Mouse (Mus musculus): Measurements from ENCODE around the gene Nup188.

Nup188 gene

DNA sequence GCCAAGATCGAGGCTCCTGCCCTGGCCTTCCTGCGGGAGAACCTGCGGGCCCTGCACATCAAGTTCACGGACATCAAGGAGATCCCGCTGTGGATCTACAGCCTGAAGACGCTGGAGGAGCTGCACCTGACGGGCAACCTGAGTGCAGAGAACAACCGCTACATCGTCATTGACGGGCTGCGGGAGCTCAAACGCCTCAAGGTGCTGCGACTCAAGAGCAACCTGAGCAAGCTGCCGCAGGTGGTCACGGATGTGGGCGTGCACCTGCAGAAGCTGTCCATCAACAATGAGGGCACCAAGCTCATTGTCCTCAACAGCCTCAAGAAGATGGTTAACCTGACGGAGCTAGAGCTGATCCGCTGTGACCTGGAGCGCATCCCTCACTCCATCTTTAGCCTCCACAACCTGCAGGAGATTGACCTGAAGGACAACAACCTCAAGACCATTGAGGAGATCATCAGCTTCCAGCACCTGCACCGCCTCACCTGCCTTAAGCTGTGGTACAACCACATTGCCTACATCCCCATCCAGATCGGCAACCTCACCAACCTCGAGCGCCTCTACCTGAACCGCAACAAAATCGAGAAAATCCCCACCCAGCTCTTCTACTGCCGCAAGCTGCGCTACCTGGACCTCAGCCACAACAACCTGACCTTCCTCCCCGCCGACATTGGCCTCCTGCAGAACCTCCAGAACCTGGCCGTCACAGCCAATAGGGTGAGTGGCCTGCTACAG lies 29.4 kb upstream of the Nup188 start:
- in situ Hi-C loops (cut with MboI, MseI), result no loop called here

GRCm38 (mm10) chr2:30257699-30258460 lies 28.3 kb upstream of the Nup188 start:
- in situ Hi-C loops (cut with MboI, MseI), result no loop called here

DNA sequence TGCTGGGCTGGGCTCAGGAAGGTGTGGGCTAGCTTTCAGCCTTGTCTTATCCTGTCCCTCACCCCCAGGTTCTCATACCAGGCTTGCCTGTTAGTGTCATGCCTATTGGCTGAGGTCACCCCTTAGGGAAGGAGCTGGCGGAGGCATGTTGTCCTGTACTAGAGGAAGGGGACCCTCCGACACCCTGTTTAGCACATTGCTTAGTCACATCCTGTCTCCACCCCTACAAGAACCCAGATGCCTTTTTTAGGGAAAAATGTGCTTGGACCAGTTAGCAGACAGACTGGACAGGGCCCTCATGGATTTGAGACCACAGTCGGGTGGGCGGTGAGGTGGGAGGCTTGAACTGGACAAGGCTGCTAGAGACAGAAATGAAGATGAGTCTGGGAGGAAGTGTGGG lies 27.6 kb upstream of the Nup188 start:
- in situ Hi-C loops (cut with MboI, MseI), result no loop called here

DNA sequence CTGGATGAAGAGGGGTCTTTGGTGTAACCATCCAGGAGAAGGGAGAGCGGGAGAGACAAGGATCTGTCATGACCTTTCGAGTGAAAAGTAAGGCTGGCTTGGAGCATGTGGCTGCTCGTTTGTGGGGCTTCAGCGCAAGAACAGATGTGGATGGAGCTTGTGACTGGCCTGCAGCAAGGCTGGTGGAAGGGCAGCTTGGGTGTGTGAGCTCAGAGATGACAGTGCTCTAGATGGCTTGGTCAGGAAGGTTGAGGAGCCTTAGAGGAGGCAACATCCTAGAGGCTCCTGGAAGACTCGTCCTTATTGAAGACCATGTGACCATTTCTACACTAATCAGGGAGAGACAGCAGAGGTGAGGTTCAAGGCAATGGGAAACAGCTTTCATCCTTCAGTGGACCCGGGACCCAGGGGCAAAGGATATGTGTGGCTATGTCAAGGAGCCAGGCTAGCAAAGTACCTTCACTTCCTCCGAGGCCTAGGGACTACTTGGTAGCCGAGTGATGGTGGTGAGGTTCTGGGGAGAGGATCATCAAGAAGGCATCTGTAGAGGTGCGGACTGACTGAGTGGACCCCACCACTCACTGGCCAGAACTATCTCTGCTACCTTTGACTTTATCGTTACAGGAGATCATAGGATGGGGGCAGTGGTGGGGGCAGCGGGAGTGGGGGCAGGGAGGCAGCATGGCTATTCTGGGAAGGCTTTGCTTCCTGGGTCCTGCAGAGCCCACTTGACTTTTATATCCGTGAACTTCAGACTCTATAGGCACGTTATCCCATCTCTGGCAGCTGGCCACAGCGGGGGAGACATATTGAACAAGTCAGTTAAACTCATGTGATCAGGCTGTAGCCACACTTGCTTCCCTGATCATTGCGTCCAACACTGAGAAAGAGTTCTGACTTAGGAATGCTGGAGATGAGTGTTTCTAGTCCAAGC lies 26.8 kb upstream of the Nup188 start:
- in situ Hi-C loops (cut with MboI, MseI), result no loop called here

DNA sequence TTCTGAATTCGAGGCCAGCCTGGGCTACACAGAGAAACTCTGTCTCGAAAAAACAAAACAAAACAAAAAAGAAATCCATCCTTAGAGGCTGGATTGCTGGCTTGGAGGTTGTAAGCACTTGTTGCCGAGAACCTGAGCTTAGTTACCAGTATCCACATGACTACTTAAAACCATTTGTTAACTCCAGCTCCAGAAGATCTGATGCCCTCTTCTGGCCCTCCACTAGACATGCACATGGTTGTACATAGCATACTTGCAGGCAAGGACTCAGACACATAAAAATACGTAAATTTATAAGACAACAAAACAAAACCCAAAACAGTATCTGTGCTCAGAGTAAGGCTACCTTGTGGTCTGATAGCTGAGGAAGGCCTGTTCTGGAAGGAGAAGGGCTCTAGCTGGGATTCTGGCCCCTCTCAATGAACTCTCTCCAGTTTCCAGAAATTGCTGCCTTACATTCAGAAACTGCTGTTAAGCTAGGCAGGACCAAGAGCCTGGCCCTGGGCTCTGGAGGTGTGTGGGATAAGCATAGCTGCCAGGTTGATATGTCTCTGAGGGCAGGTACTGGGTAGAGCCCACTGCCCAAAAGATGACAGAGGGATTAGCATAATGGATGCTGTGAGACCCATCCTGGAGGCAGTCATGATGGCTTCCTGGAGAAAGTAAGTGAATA lies 25.0 kb upstream of the Nup188 start:
- in situ Hi-C loops (cut with MboI, MseI), result no loop called here

- in situ Hi-C loops (cut with MboI, MseI), result no loop called here
These were observed 24.0 kb upstream of the Nup188 start for GRCm38 (mm10) chr2:30261921-30262839.

DNA sequence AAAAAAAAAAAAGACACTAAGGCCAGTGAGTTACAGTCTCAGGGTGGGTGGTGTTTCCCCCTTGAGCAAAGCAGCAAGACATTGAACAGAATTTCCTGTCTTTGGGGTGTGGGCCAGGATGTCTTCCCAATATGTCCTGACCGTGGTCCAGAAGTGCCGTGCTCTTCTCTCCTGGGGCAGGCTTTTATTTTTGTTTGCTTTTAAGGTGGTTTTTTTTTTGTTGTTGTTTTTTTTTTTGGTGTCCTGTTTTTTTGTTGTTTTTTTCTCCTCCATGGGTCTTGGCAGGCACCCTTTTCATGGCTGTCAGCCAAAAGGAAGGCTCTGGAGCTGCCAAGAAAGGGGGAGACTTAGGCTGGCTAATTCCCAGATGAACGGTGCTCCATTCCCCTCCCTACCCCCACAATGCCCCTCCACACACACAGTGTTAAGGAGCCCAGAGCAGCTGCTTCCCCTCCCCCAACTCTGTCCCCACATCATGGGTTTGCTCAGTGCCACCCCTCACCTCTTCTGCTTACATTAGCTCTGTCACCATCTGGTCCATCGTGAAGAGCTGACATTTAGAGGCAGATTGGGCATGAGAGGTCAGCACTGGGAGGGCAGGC lies 23.3 kb upstream of the Nup188 start:
- in situ Hi-C loops (cut with MboI, MseI), result no loop called here

DNA sequence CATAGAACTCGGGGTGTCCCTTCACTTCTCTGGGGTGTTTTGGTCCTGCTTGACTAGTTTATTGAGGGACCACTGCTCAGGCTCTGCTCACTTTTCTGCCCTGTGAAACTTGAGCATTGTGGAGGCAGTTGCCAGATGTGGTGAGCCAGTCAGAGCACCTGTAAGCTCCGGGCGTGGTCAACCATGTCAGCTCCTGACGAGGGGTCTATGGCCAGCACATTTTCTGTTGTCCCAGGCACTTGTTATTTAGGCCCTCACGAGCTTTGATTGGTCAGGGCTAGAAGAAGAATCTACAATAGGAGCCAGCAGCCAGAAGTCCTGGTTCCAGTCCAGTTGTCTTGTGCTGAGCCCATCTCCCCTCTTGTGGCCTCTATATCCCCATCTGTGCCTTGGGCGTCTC lies 22.4 kb upstream of the Nup188 start:
- in situ Hi-C loops (cut with MboI, MseI), result no loop called here

DNA sequence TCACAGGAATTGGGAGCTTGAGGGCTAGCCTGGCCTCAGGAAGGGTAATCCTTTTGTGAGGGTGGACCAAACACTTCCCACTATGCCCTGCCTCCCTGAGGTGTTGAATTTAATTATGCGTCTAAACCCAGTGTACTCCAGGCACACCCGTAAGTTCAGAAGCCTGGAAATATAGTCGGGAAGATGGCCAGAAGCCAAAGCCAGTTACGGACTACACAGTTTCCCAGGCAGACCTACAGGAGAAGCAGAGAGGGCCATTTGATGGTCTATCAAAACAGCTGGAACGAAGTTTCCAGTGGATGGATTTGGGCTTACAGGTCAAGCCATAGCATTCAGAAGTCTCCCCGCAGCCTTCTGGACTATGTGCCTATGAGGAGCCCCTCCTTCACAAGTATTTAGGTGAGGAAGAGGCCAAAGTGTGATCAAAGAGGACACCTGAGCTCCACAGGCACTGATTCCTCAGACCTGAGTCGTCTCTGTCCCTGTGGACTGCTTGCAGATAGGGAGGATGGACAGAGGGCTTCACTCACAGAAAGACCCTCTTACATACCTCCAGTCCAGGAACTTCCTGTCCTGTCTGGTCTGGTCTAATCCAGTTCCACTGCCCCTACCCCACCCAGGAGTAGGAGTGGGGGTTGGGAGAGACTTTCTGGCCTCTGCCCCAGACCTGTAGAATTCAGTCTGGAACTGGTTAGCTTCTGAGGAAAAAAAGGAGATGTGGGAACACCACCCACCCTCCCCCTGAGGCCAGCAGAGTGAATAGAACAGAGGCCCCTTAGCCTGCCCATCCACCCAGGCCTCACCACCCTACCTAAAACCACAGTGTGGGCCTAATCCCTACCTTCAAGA lies 21.3 kb upstream of the Nup188 start:
- in situ Hi-C loops (cut with MboI, MseI), result no loop called here

DNA sequence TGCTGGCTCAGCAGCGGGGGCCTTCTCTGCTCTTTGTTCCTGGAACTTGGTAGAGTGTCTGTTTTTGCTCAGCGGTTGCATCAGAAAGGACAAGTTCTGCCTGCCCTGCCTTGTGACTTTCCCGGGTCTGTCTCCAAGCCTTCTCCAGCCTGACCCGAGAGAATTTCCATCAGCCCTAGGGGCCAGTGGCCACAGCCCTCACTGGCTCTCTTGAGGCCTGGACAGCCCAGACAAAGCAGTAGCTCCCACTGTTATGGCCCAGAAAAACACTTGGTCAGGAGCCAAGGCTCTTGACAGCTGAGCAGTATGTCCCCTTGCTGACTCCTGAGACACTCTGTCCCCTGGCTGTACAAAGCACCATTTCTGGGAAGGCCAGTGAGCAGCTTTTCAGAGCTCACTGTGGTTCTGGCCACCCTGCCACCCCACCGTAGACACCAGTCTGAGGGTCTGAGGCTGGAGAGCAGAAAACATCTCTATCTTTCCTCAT lies 20.4 kb upstream of the Nup188 start, which contains the start of gene Phyhd1:
Phyhd1 (plus strand) TSS at position 437 of the 487 bp plus-strand sequence.
- in situ Hi-C loops (cut with MboI, MseI), result no loop called here

- in situ Hi-C loops (cut with MboI, MseI), result no loop called here
These were observed 19.7 kb upstream of the Nup188 start for GRCm38 (mm10) chr2:30266392-30266941.

- in situ Hi-C loops (cut with MboI, MseI), result no loop called here
These were observed 18.7 kb upstream of the Nup188 start for GRCm38 (mm10) chr2:30267466-30267865.

DNA sequence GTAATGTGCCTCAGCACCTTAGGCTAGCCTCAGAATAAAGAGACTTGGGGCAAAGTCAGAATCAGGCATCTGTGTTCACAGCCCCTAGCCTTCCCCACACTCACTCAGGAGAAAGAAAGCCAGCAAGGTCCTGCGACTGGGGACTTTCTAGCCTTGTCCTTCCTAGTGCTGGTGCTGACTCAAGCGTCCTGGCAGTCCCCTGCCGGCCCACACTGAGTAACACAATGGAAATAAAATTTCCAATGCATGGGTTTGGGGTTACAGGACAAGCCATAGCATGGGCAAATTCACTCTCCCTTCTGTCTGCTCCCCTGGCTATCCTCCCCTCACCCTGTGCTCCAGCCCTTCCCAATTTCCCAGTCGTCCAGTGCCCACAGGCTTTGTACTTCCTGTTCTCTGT lies 17.8 kb upstream of the Nup188 start:
- in situ Hi-C loops (cut with MboI, MseI), result no loop called here

GRCm38 (mm10) chr2:30269241-30269990 lies 16.8 kb upstream of the Nup188 start:
- in situ Hi-C loops (cut with MboI, MseI), result no loop called here

GRCm38 (mm10) chr2:30270134-30270533 lies 16.1 kb upstream of the Nup188 start:
- in situ Hi-C loops (cut with MboI, MseI), result loop anchor here (10.0 kb wide), 1 partner anchor 95 kb away; the partner anchor contains the start of genes Endog and Spout1

DNA sequence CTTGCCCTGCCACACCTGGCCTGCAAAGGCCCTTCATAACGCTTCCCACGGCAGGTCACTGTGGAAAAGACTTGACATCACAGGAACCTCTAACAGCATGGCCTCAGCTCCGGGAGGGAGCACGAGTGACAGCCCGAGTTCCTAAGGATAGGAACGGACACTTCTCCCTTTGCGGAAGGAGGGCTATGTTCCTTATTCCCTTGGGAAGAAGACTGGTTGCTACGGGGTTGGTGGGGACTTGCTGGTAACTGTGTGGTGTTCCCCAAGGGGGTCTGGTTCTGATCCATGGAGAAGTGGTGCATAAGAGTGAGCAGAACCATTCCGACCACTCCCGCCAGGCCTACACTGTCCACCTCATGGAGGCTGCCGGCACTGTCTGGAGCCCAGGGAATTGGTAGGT lies 5.5 kb upstream of the Nup188 start, which contains the start of gene Gm28038:
Gm28038 (plus strand) TSS at position 301 of the 400 bp plus-strand sequence.
- in situ Hi-C loops (cut with MboI, MseI), result no loop called here

- in situ Hi-C loops (cut with MboI, MseI), result no loop called here
These were observed 4.5 kb upstream of the Nup188 start for GRCm38 (mm10) chr2:30281651-30282050.

DNA sequence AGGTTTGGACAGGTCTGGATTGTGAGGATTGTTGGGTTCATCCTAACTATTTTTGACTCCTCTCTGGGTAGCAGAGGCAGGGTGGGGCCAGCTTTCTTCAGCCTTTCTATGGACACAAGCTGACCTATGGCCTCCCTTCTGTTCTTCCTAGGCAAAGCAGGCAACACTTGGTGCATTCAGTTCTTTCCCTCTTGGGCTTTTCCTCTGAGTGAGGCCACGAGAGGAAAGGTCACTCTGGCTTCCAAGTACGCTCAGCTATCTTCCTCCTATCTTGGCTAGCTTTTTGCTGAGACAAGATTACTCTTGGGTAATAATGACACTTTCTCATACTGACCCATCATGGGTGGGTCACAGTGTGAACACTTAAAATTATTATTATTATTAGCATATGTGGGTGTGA lies 3.0 kb upstream of the Nup188 start:
- in situ Hi-C loops (cut with MboI, MseI), result no loop called here

All from regulatory T cell (primary cell).